Mouse (Mus musculus) layer of hippocampus, postnatal 36 days (tissue): Measurements from ENCODE around the gene Chrnb1. TPM values are rescaled to one million over a fixed set of nuclear protein-coding genes. Genes with fewer than 3 reads are reported as not detected.

Experiments used
- DNase-seq, 2 experiments: peaks; one replicate each; pipeline ENCODE4 v3.0.0; 2022
- total RNA-seq, 2 experiments: library from RNA; stranded (reverse); gene quantifications; 2 replicates each; pipeline ENCODE4 v1.2.3; 2021

Chrnb1 gene
- total RNA-seq: 1 to 10 TPM in 1 of 2 experiments, under 1 TPM in 1; 0.72 to 1.3 TPM

DNA sequence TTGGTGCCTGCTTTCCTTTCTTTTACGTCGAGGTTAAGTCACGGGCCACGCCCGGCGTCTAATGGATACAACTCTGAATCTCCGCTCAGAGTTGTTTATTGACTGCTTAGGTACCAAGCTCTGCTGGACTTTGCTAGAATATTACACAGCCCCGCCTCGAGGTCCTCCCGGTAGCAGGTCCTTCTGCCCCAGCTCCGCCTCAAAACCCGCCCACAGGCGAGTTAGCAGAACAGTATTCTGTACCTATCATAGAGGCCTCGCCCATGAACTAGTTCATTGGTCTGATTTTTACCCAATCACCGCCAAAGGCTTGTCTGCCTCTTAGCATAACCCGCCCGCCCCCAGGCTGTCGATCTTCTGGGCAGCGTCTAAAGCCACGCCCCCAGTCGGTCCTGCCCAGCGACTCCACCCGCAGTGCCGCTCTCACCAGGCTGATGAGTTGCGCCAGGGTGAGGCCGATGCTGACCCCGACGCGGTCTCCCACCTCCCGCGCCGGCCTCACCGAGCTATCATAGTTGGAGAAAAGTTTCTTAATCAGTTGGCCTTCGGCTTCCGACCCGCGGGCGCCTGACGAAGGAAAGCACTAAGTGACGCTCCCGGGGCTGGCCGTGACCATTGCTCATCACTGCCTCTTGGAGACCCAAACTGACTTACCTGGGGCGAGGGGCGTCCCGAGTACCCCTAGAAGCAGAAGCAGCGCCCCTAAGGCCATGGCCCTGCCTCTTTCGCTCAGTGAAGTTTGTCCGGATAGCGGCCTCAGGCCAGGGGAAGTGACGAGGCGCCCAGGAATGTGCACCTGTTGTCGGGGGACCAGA lies at the start of gene Chrnb1:
Chrnb1 (minus strand) TSS at position 776 of the 815 bp plus-strand sequence.
- peak; percentile 86 to 91 for DNase-seq

DNA sequence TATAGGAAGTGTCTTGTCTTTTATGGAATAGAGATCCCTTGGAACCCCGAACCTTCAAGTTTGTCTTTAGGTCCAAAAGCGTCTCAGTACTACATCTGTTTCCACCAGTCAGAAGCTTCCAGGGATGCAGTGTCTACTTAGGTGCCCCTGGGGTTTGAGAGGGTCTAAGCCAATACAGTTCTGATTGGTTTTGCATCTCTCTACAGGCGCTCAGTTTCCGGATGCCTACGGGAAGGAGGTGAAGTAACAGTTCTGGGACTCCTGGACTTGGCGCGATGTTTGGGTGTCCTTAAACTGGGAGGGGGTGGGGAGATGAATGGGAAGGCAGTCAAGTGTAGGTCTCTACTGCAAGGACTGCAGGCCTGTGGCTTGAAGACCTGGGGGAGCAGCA lies 43.0 kb upstream of the Chrnb1 start:
- DNase-seq: no peak

DNA sequence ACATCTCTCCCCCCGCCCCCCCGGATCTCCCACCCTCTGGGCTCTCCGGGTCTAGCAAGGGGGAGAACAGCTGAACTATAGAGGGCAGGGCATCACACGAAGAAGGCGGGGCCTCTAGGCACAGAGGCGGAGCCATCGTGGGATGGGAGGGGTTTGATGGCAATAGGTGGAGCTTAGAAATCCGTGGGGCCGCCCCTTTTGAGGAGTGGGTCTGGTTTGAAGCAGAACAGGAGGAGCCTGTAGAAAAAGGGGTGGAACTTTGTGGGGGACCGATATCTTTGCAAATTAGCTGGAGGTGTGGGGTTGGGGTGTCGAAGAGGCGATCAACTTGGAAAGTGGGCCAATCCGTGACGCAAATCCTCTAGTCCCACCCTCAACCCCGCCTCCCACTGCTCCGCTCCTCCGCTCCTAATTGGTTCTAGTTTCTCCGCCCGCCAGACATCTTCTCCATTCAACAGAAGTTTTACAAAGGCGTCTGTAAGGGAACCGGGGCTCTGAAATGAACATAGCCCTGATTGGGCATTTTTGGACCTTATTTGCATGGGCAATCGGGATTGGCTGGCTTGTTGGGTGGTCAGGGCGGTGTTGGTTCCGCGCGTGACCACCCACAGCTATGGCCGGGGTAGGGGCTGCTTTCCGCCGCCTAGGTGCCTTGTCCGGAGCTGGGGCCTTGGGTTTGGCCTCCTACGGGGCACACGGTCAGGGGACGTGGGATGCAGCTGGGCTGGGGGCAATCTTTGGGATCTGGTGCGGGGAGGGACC lies 42.4 kb upstream of the Chrnb1 start, which contains the start of gene Tmem256:
Tmem256 (plus strand) TSS at position 563 of the 762 bp plus-strand sequence.
- DNase-seq: peak; percentile 97

DNA sequence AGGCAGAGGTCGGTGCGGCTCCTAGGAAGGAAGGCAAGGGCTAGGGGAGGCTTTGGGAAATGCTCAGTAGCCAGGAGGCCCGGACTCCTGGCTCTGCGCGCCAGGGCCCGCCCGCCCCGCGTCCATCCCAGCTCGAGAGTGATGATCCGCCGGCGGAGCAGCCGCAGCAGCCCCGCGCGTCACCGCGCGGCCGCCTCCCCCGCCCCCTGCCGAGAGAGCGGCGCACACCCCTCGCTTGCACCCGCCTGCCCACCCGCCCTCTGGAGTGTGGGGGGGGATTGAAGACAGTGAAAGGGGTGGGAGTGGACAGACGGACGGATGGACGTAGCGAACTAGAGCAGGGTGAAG lies 41.8 kb upstream of the Chrnb1 start, which contains the start of gene Nlgn2:
Nlgn2 (minus strand) TSS at position 181 of the 348 bp plus-strand sequence.
- no peak for DNase-seq

DNA sequence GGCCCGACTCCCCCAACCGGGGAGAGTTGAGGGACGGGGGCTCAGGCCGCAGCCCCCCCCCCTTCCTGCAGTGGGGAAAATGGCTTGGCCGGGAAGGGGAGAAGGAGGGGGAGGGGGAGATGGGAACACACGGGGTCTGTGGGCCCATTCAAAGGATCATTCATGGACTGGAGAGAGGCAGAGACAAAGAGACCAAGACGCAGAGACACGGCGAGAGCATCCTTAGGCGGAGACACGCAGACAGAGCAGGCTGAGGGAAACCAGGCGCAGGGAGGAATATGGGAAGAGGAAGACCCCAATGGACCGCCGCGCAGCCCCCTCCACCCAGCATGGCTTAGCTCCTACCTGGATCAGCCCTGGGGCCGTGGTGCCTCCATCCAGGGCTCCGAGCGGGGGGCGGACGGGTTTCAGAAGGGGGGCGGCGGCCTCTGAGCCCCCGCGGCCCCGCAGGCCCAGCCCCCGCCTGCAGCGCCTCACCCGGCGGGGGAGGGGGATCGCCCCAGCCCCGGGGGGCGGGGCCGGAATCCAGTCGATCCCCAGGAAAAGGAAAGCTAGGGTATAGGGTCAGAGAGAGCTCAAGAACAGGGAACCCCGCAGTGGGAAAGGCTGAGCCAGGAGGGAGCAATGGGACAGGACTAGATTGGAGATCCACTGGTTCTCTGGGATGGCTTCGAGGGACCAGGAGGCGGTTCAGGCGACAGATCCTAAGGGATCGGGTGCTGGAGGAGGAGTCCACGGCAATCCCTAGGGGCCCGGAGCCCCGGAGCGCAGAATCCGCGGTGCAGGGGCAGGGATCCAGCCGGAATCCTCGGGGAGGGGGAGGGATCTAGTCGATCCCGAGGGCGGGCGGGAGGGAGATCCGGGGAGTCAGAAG lies 41.2 kb upstream of the Chrnb1 start:
- DNase-seq: peak; percentile 51 to 60

DNA sequence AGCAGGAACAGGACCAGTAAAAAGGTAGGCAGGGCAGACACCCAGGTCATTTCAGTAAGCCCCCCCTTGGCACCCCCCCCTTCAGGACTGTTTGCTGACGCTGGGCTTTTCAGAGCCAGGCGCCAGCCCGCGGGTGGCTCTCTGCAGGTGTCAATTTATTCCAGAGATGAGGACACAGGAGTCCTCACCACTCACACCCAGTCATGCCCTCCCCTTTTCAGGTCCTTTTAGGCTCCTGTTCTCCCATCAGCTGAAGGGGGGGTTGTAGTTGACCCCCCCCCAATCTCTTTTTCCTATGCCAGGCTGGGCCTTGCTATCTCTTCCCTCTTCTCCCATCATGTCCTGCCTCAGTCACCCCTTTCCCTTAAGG lies 40.2 kb upstream of the Chrnb1 start:
- DNase-seq: no peak

DNA sequence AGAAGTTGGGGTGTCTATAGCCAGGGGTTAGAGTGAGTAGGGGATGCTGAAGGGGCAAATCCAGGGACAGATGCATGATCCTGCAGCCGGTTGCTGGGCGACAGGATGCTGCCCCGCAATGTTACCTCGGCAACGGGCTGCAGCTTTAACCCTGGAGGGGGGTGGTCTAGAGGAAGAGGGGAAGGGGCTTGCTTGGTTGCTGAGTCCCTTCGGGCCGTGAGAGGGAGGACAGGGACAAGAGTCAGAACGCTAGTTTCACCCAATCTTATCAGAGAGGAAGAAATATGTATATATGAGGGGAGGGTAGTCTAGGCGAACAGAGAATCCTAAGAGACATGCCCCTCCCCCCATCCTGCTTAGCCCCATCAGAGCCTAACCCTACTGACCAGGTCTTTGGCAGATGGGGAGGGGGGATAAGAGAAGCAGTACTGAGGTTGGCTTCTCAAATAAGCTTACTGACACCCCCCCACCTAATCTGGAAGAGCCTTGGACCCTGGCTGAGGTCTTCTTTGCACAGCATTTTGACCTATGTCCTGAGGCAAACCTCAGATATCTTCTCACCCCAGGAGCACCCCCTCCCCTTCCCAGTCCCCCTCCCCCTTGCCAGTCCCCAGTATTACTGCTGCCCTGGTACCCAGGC lies 39.7 kb upstream of the Chrnb1 start:
- DNase-seq: no peak

DNA sequence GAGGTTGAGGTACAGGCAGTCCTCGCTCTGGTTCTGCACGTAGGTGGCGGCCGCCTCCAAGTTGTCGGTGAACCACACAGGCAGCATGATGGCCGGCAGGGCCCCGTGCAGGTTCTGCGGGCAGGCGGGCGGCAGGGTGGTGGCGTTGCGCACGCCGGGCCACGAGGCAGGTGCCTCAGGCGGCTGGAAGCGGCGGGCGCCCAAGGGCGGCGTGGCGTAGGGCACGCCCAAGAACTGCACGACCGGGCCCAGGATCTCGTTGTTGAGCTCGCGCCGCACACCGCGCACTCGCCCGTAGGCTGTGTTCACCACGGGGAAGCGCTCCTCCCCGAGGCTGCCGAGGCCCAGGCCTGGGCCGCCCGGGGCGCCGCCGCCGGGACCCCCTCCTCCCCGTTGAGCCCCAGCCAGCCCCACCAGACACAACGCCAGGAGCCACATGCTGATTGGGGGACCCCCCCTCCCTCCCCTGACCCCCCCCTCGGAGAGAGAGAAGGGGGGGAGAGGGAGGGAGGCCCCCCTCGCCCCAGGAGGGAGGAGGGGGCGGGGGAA lies 38.3 kb upstream of the Chrnb1 start:
- DNase-seq: no peak

DNA sequence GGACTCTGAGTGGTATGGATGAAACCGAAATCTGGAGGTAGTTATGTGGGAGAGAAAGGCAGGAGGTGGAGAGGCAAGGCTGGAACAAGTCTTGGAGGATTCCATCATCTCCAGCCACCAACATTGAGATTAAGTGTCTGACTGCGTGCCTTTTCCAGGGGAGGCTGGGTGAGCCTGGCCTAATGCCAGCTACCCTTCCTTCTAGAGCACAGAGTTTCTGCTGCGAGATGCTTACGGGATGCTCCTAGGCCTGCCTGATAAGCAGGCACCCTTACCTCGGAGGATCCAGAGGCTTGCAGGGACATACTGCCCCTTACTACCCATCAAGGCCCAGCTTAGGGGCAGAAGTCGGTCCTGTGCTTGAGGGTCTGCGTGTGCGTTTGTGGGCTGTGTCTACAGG lies 37.8 kb upstream of the Chrnb1 start:
- DNase-seq: no peak

DNA sequence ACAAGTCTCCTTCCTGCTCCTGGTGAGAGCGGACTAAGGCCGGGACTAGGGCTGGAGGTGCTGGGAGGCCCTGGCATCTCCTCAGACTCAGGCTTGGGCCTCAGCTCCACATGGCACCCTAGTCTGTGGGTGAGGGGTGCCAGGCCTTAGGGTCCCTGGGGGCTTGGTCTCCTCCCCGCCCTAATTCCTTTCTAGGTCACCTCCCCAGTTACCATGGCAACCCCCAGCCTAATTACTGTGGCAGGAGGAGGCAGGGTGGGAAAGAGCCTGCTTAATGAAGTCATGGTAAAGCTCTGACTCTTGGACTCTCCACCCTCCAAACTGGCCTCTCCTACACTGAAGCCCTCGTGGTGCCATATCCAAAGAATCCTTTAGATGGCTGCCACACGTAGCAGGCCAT lies 33.1 kb upstream of the Chrnb1 start:
- no peak for DNase-seq

DNA sequence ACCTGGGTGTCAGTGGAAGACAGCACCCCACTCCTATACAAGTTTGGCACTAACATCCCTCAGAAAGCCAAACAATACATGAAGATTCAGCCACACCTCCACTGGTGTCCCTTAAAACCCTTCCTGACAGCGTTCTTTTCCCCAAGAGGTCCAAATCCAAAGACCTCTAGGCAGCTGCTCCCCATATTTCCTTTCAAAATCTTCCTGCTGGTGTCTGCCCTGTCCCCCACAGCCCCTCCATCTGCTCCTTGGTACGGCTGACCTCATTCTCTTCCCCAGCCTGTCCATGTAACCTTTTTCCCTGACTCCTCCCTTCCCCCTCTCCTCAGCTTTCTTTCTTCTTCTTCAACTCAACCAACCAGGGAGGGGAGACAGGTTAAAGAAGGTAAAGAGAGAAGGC lies 27.7 kb upstream of the Chrnb1 start:
- no peak for DNase-seq

DNA sequence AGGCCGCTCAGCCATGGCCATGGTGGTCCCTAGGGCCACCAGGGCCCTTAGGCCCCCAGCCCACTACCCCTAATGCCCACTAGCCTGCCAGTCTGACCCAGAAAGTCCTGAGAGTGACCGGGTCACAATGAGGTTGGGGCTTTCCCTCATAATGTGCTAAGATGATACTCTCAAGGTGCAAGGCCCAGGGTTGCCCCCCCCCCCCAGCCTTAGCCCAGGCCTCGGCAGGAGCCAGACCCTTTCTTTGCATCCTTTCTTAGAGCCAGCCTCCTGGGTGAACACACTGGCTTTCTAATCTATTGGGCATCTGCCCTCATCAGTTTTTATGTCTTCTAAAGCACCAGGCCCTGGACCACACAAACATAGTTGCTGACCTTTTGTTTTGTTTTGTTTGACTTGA lies 26.3 kb upstream of the Chrnb1 start, which contains the start of gene Spem1:
Spem1 (minus strand) TSS at position 101 of the 400 bp plus-strand sequence.
- DNase-seq: no peak

DNA sequence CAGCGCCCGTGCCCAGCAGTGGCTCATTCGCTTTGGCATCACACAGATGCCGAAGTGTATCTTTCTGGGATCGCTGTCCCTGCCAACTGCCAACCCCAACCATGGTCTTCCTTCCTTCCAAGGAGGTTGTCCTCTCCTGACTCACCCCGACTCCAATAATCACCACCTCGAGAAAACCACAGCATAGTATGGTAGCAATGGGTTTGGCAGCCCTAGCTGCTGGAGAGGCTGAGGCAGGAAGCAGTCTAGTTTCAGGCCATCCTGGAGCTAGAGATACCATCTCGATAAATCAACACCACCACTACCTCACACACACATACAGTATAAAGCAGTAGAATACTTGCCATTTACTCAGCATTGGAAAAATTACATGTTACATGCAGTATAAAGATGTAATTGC lies 23.1 kb upstream of the Chrnb1 start:
- no peak for DNase-seq

DNA sequence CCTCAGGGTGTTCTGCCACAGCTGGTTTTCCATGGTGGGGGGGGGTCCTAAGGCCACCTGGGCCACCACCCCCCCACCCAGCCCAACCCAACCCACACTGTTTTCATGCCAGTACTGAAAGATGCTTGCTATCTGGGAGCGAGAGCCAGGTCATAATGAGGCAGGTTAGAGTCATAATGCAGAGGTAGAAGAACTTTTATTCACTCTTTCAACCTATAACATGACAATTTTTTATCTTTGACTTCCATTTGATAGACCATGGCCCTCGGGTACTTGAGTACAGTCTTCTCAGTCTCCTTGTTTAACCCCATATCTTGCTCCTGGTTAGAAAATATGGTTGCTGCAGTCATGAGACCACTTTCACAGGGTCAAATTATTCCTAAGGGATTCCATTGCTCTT lies 22.6 kb upstream of the Chrnb1 start, which contains the start of gene Spem2:
Spem2 (minus strand) TSS at position 101 of the 400 bp plus-strand sequence.
- DNase-seq: no peak

DNA sequence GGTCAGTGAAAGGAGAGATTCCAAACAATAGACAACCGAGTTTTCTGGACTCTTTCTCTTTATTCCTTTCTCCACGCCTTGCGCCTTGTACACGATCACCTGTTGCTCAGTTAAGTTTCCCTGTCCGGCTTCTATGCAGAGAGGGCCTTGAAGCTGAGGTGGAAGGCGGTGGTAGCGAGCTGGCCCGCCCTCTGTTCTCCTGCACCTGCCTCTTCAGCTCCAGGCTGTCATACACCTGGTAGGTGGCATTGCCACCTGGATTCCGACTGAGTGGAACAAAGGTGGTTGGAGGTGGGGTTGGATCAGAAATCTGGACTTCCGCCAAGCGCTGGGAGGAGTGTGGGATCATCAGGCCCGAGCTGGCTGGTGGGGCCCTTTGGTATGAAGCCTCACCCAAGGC lies 20.8 kb upstream of the Chrnb1 start:
- no peak for DNase-seq

DNA sequence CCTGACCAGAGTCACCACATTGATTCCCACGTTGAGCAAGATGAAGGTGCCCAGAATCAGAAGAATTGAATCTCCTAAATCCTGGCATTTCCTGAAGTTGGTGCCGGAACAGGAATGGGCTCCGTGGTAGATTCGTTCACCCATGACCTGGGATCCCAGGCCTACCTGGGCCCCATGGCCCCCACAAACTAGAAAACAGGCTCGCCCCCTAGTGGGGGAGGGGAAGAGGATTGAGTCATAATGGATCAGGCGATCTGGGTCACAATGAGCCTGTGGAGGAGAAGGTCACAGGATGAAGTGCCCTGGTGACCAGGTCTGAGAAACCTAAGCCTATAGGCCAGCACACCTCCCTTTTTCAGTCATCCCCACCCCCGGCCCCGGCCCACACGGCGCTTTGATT lies 19.4 kb upstream of the Chrnb1 start, which contains the start of gene Gm39566:
Gm39566 (minus strand) TSS at position 144 of the 400 bp plus-strand sequence.
- no peak for DNase-seq

DNA sequence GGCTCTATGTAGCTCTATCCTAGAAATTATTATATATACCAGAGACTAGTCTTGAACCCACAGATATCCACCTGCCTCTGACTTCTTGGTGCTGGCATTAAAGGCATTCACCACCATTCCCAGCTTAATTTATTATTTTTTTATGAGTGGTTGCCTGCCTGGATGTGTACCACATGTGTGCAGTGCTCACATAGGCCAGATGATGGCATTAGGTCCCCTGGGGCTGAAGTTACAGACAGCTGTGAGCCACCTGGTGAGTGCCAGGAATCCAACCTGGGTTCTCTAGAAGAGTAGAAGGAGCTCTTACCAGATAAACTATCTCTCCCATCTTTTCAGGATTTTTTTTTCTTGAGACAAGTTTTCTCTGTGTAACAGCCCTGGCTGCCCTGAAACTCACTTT lies 14.5 kb upstream of the Chrnb1 start:
- no peak for DNase-seq

DNA sequence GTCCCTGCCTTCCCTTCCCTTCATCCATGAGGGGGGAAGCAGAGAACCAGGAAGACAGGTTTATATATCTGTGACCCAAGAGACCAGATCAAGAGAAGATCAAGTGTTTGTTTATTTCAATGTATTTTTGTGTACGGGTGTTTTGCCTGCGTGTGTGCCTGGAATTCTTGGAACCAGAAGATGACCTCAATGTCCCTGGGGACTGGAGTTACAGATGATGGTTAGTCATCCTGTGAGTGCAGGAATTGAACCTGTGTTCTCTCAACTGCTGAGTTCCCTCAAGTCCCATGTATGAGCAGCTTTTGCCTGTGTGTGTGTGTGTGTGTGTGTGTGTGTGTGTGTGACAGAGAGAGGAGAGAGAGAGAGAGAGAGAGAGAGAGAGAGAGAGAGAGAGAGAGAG lies 11.9 kb upstream of the Chrnb1 start:
- DNase-seq: no peak

DNA sequence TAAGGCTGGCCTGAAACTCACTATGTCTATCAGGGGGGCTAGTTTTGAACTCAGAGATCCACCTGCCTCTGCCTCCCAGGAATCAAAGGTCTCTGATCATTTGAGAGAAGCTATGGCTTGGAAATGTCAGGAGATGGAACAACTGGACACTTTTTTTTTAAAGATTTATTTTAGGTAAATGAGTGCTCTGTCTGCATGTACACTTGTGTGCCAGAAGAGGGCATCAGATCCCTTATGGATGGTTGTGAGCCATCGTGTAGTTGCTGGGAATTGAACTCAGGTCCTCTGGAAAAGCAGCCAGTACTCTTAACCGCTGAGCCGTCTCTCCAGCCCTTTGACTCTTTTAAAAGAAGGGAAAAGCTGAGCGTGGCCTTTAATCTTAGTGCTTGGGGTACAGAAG lies 10.6 kb upstream of the Chrnb1 start:
- no peak for DNase-seq

DNA sequence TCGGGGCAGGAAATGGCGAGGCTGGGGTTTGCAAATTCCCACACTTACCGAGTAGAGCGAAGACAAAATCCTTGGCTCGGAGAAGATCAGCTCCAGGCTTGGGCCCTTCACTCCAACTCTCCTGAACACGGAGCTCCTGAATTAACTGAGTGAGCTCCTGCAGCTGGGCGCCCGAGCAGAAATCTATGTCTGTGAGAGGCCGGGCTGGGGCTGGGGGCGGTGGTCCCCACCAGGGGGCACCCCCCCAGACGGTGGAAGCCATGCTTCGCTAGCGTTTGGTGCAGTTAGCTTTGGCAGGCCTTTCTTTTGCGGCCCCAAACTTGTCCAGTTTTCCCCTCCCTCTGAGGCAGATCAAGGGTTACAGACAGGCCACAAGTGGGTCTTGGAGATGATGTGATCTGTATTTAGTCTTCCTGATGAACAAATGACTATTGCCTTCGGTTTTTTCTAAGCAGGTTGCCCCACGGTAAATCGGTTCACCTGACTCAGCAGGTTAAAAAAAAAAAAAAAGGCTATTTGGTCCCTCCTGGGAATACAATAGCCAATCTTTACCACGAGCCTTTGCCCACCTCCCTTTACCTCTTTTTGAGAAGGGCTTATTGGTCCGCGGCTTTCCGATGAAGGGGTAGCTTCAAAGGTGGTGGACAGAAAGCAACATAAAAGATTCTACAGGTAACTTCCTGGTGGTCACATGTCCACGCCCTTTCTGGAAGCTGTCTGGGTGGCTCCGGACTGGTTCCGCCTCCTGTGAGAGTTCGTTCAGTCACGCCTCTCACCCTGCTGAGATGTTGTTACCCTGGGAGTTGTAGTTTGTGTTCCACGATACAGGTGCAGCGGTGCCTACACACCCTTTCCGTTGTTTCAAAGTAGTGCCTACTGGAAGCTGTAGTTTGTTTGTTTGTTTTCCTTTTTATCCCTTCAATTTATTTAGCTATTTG lies 9.5 kb upstream of the Chrnb1 start, which contains the start of gene Tmem102:
Tmem102 (minus strand) TSS at position 653 of the 938 bp plus-strand sequence.
- DNase-seq: no peak

DNA sequence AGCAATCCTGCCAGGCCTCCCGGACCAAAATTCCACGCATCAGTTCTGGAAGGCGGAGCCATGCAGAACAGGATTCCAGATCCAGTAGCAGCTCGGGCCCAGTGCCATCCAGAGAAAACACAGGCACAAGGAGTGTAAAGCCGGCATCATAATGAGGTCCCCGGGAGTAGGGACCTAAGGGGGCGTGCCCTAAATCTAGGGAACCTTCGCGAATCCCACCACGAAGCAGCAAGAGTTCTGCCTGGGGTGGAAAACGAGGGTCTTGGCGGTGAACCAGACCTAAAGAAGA lies 8.9 kb upstream of the Chrnb1 start:
- DNase-seq: no peak
